Mouse (Mus musculus): ENCODE data around the gene Cyp2r1. TPM values are rescaled to one million over a fixed set of nuclear protein-coding genes. Genes with fewer than 3 reads are reported as not detected.
"Not testable (repeated sequence)": the region's sequence is repeated elsewhere in the genome, so short reads cannot be mapped to it uniquely, and the experiment has no call there.

Gene Cyp2r1
- polyA plus RNA-seq (2012; fragmentation: generic; extraction: Trizol), result not detected

- Histone ChIP-seq H3K36me3 (ENCODE audit: control insufficient read depth, insufficient read depth) (no peaks in the 10 kb centered on the region), H3K27me3 (ENCODE audit: control insufficient read depth, insufficient read depth, insufficient read length) (no peaks in the 10 kb centered on the region), H3K79me2 (ENCODE audit: control insufficient read depth, insufficient read depth) (no peaks in the 10 kb centered on the region), H3ac (ENCODE audit: control insufficient read depth, insufficient read length) (no peak within 1 kb of the TSS), H3K4me3 (no peak within 1 kb of the TSS), H3K4me2 (ENCODE audit: low read depth) (no peak within 1 kb of the TSS)
- TF ChIP-seq TCF12 (IDR thresholded peaks at IDR 0.05; ENCODE audit: insufficient read depth, poor library complexity, severe bottlenecking) (no peak), SRF (IDR thresholded peaks at IDR 0.05; ENCODE audit: control insufficient read depth, insufficient read length, low read depth) (no peak), POLR2A (IDR thresholded peaks at IDR 0.05; ENCODE audit: insufficient read length, low read depth) (no peak), REST (IDR thresholded peaks at IDR 0.05; ENCODE audit: insufficient read depth, insufficient read length) (no peak)
These were observed at the start of gene Cyp2r1 for GRCm38 (mm10) chr7:114562531-114563241. Gene Cyp2r1, minus strand, starts transcription at chr7:114562972.

- not testable (repeated sequence) for H3ac ChIP-seq (ENCODE audit: control insufficient read depth, insufficient read length); H3K27me3 ChIP-seq (ENCODE audit: control insufficient read depth, insufficient read depth, insufficient read length)
These were observed 31.6 kb upstream of the Cyp2r1 start for GRCm38 (mm10) chr7:114594391-114594790.

GRCm38 (mm10) chr7:114582441-114582840, 19.7 kb upstream of the Cyp2r1 start:
- TF ChIP-seq CEBPB (IDR thresholded peaks at IDR 0.05; ENCODE audit: insufficient read depth, poor library complexity, severe bottlenecking) (no peak), POLR2AphosphoS2 (IDR thresholded peaks at IDR 0.05; ENCODE audit: insufficient read length, low read depth) (no peak), MYOG (IDR thresholded peaks at IDR 0.05; ENCODE audit: control insufficient read depth in 1 of 3, insufficient read depth in 1 of 3, insufficient read length in 2 of 3, low read depth in 2 of 3) (no peak), TCF12 (IDR thresholded peaks at IDR 0.05; ENCODE audit: insufficient read depth, poor library complexity, severe bottlenecking) (no peak), E2F4 (IDR thresholded peaks at IDR 0.05; ENCODE audit: insufficient read depth) (no peak), TCF3 (IDR thresholded peaks at IDR 0.05; ENCODE audit: insufficient read length, low read depth) (no peak), USF1 (IDR thresholded peaks at IDR 0.05; ENCODE audit: low read depth) (no peak), MYOD1 (IDR thresholded peaks at IDR 0.05; ENCODE audit: control insufficient read depth in 1 of 3, insufficient read length in 2 of 3, low read depth in 2 of 3) (no peak), SRF (IDR thresholded peaks at IDR 0.05; ENCODE audit: control insufficient read depth, insufficient read length, low read depth) (no peak), POLR2A (IDR thresholded peaks at IDR 0.05; ENCODE audit: insufficient read length, low read depth) (no peak), REST (IDR thresholded peaks at IDR 0.05; ENCODE audit: insufficient read depth, insufficient read length) (no peak)

More at GRCm38 (mm10) chr7:114594391-114594790, 31.6 kb upstream of the Cyp2r1 start:
- not testable (repeated sequence) for H3K4me2 ChIP-seq (ENCODE audit: low read depth); H3K79me2 ChIP-seq (ENCODE audit: control insufficient read depth, insufficient read depth); H3K4me3 ChIP-seq; H3K36me3 ChIP-seq (ENCODE audit: control insufficient read depth, insufficient read depth)

GRCm38 (mm10) chr7:114581200-114581599, 18.4 kb upstream of the Cyp2r1 start:
- H3ac ChIP-seq (ENCODE audit: control insufficient read depth, insufficient read length), result no peak overlapping the region
- H3K4me2 ChIP-seq (ENCODE audit: low read depth), result no peak overlapping the region
- no peaks in the 10 kb centered on the region for H3K79me2 ChIP-seq (ENCODE audit: control insufficient read depth, insufficient read depth)
- no peak for TF ChIP-seq MYOG (IDR thresholded peaks at IDR 0.05; ENCODE audit: control insufficient read depth in 1 of 3, insufficient read depth in 1 of 3, insufficient read length in 2 of 3, low read depth in 2 of 3)
- no peak for TF ChIP-seq USF1 (IDR thresholded peaks at IDR 0.05; ENCODE audit: low read depth)
- TF ChIP-seq REST (IDR thresholded peaks at IDR 0.05; ENCODE audit: insufficient read depth, insufficient read length), result no peak
- no peak for TF ChIP-seq POLR2A (IDR thresholded peaks at IDR 0.05; ENCODE audit: insufficient read length, low read depth)
- TF ChIP-seq SRF (IDR thresholded peaks at IDR 0.05; ENCODE audit: control insufficient read depth, insufficient read length, low read depth), result no peak
- no peak for TF ChIP-seq CEBPB (IDR thresholded peaks at IDR 0.05; ENCODE audit: insufficient read depth, poor library complexity, severe bottlenecking)
- no peak for TF ChIP-seq TCF12 (IDR thresholded peaks at IDR 0.05; ENCODE audit: insufficient read depth, poor library complexity, severe bottlenecking)
- no peak for TF ChIP-seq MAX (IDR thresholded peaks at IDR 0.05; ENCODE audit: low read depth)
- TF ChIP-seq POLR2AphosphoS2 (IDR thresholded peaks at IDR 0.05; ENCODE audit: insufficient read length, low read depth), result no peak
- no peak for TF ChIP-seq MYOD1 (IDR thresholded peaks at IDR 0.05; ENCODE audit: control insufficient read depth in 1 of 3, insufficient read length in 2 of 3, low read depth in 2 of 3)
- no peak for TF ChIP-seq E2F4 (IDR thresholded peaks at IDR 0.05; ENCODE audit: insufficient read depth)
- TF ChIP-seq TCF3 (IDR thresholded peaks at IDR 0.05; ENCODE audit: insufficient read length, low read depth), result no peak
- no peaks in the 10 kb centered on the region for H3K36me3 ChIP-seq (ENCODE audit: control insufficient read depth, insufficient read depth)
- H3K27me3 ChIP-seq (ENCODE audit: control insufficient read depth, insufficient read depth, insufficient read length), result no peaks in the 10 kb centered on the region
- H3K4me3 ChIP-seq, result no peak overlapping the region

More at GRCm38 (mm10) chr7:114582441-114582840, 19.7 kb upstream of the Cyp2r1 start:
- Histone ChIP-seq H3K27me3 (ENCODE audit: control insufficient read depth, insufficient read depth, insufficient read length) (no peaks in the 10 kb centered on the region), H3K4me3 (no peak overlapping the region), H3K79me2 (ENCODE audit: control insufficient read depth, insufficient read depth) (no peaks in the 10 kb centered on the region), H3K4me2 (ENCODE audit: low read depth) (no peak overlapping the region), H3K36me3 (ENCODE audit: control insufficient read depth, insufficient read depth) (no peaks in the 10 kb centered on the region), H3ac (ENCODE audit: control insufficient read depth, insufficient read length) (no peak overlapping the region)

- no peaks in the 10 kb centered on the region for H3K27me3 ChIP-seq (ENCODE audit: control insufficient read depth, insufficient read depth, insufficient read length)
These were observed 17.7 kb upstream of the Cyp2r1 start for GRCm38 (mm10) chr7:114580426-114580825.

More at GRCm38 (mm10) chr7:114580426-114580825, 17.7 kb upstream of the Cyp2r1 start:
- H3K4me2 ChIP-seq (ENCODE audit: low read depth), result no peak overlapping the region
- H3K79me2 ChIP-seq (ENCODE audit: control insufficient read depth, insufficient read depth), result no peaks in the 10 kb centered on the region
- no peaks in the 10 kb centered on the region for H3K36me3 ChIP-seq (ENCODE audit: control insufficient read depth, insufficient read depth)
- H3K4me3 ChIP-seq, result no peak overlapping the region
- no peak overlapping the region for H3ac ChIP-seq (ENCODE audit: control insufficient read depth, insufficient read length)
- TF ChIP-seq SRF (IDR thresholded peaks at IDR 0.05; ENCODE audit: control insufficient read depth, insufficient read length, low read depth), result no peak
- TF ChIP-seq MYOG (IDR thresholded peaks at IDR 0.05; ENCODE audit: control insufficient read depth in 1 of 3, insufficient read depth in 1 of 3, insufficient read length in 2 of 3, low read depth in 2 of 3), result no peak
- TF ChIP-seq POLR2A (IDR thresholded peaks at IDR 0.05; ENCODE audit: insufficient read length, low read depth), result no peak
- TF ChIP-seq MYOD1 (IDR thresholded peaks at IDR 0.05; ENCODE audit: control insufficient read depth in 1 of 3, insufficient read length in 2 of 3, low read depth in 2 of 3), result no peak
- no peak for TF ChIP-seq CEBPB (IDR thresholded peaks at IDR 0.05; ENCODE audit: insufficient read depth, poor library complexity, severe bottlenecking)
- no peak for TF ChIP-seq TCF3 (IDR thresholded peaks at IDR 0.05; ENCODE audit: insufficient read length, low read depth)
- TF ChIP-seq USF1 (IDR thresholded peaks at IDR 0.05; ENCODE audit: low read depth), result no peak
- no peak for TF ChIP-seq MAX (IDR thresholded peaks at IDR 0.05; ENCODE audit: low read depth)
- no peak for TF ChIP-seq REST (IDR thresholded peaks at IDR 0.05; ENCODE audit: insufficient read depth, insufficient read length)
- TF ChIP-seq POLR2AphosphoS2 (IDR thresholded peaks at IDR 0.05; ENCODE audit: insufficient read length, low read depth), result no peak
- no peak for TF ChIP-seq E2F4 (IDR thresholded peaks at IDR 0.05; ENCODE audit: insufficient read depth)
- TF ChIP-seq TCF12 (IDR thresholded peaks at IDR 0.05; ENCODE audit: insufficient read depth, poor library complexity, severe bottlenecking), result no peak
